Mouse (Mus musculus) cerebellum, postnatal 36 days (tissue): ENCODE results near the gene Mgat4e.

ENCODE experiments used
- DNase-seq, 2 experiments: peaks; one replicate each; pipeline ENCODE4 v3.0.0; 2021 to 2022; ENCODE audit warnings: mixed read lengths in 2 of 2

Gene Mgat4e

DNA sequence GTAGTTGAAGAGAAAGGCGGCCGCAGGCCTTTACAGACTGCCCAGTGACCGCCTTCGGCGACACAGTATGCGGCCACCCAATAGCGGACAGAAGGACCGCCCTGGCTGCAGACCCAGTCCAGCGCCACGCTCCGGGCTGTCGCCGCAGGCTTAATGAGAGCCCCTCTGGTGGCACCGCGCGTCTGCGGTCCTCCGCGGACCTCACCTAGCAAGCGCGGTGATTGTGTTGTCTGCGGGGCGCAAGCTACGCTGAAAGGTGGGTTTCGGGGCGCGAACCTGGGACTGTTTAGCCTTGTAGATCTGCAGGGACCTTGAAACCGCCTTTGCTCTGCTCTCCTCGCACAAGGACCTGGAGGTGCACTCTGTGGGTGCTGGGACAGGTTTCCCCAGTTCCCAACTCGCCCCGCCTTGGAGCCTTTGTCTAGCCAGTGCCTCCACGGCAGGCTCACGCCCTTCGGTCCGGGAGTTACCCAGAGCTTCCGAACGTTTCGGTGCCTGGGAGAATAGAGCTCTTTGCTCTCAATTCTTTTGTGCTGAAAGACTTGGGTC lies 36.1 kb downstream of the Mgat4e start:
- peak; percentile 17 to 22 for DNase-seq

DNA sequence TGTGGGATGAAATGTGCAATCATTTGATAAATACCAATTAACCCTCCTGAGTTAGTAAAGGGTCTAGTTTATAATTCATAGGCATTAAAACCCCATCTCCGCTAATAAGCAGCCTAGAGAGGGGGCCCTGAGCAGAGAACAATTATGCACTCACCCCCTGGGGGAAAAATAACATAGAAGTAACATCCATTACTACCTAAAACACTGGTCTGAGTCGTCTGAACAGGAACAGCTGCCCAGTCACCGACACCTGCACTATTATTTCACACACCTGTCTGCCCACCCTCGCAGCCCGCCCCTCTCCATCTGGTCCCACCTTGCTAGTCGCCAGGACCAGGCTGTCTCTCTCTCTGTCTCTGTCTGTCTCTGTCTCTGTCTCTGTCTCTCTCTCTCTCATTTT lies 36.9 kb downstream of the Mgat4e start:
- no peak for DNase-seq

DNA sequence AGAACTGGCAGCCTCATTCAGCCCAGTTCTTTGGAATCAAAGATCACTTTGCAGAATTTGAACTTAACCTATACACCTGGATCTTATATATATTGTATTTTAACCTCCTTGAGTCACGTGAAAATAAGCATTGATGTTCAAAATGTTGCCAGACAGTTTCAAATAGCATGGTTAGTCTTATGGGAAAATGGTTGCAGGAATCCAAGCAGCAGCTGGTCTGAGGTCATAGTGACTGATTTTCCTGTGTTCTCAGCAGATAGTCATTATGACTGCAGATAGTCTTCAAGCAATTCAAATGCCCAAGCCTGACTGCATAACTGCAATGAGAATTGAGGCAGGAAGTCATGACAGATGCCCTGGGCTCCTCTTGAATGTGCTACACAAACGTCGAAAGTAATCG lies 37.3 kb downstream of the Mgat4e start:
- no peak for DNase-seq

DNA sequence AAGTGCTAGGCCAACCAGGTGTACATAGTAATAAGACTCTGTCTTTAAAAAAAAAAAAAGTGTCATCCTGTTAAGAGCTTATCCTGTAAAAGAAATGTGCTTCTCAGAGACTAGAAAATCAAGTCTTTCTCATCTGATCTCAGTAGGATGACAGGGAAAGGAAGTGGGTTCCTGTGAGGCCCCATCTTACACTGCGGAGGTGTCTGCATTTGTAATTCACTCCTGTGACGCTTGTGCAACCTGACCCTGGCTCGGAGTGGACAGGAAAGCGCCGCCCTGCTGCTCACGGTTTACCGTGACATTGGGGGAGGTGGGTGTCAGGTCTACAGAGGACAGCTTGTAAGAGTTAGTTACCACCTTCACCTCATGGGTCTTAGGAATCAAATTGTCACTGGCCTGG lies 39.5 kb downstream of the Mgat4e start:
- DNase-seq: no peak

DNA sequence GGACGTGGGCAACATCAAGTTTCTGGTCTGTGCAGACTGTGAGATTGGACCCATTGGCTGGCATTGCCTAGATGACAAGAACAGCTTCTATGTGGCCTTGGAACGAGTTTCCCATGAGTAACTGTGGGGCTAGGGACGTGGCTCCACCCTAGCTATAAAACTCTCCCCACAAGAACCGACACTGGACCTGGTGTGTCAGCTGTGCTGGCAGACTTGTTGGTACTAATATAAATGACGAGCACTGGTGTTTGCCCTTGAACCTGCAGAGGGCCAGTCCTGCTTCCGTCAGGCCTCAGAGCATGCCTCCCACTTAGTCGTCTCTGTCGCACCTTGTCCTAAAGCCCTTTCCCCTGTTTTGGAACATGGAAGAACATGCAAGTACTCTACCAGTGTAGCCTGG lies 43.3 kb downstream of the Mgat4e start:
- DNase-seq: no peak

DNA sequence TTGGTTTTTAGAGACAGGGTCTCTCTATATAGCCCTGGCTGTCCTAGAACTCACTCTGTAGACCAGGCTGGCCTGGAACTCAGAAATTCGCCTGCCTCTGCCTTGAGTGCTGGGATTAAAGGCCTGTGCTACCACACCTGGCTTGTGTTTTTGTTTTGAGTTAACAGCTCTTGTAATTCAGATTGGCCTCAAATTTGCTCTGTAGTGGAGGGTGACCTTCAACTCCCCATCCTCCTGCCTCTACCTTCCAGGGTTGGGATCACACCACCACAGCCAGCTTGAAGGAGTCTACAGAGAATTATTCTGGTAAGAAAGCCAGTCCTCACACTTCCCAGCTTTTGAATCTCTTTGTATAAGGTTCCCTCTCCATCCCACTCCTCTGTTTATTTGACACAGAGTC lies 48.6 kb downstream of the Mgat4e start:
- DNase-seq: no peak

DNA sequence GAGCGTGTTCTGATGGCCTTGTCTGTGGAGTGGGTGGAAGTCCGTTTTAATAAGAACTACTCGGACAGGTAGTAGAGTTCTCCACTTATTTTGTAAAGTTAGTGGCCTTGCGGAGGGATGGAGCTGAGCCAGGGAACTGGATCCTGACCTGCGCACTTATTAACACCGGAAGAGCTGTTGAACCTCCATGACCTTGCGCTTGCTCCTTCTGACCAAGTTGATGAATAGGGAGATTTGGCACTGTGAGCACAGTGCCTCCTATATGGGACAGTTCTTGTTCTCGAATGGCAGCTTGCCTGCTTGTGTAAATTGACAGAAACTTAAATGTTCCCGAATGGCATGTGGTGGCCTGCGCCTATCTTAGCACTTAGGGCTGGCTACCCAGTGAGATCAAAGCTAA lies 53.5 kb downstream of the Mgat4e start:
- no peak for DNase-seq

DNA sequence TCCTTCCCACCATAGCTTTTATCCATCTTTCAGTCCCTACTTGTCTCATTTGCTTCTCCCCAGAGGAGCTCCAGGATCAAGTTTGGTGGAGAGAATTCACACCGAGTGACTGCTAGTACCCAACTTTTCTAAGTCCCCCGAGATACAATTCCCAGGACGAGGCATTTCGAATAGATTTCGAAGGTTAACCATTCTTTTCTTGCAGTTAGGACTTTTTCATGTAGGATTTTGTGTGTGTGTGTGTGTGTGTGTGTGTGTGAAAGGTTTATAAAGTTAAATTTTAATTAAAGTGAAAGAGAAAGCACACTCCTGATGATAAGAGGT lies 54.3 kb downstream of the Mgat4e start:
- DNase-seq: no peak

DNA sequence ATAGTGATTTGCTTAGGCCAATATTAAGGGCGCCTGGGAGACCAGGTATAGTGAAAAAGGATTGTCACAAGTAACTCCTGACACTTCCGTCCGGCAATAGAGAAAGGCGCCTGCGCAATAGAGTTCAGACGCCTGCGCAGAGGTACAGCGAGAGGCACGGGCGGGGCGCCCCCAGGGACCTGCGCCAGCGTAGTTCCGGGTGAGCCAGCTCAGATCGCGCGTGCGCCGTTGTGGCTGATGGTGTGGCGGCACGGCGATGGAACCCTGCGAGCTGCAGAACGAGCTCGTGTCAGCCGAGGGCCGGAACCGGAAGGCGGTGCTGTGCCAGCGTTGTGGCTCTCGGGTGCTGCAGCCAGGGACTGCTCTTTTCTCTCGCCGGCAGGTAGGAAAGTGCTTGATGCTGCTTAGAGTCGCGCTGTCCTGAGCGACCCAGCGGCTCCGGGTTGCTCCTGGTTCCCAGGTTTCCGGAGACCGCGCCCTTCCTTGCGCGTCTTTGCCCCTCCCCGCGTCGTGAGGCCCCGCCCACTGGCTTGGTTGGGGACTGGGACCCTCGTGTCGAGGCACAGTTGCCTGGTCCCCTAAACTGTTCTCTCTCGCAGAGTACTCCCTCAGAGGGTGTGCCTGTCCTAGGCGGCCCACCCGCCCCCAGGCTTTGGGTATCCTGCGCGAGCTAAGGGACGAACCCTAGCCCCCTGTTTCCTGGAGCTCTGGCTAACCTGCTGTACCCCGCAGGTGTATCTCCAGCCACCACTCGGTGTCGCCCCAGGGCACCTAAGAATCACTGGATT lies 54.9 kb downstream of the Mgat4e start, which contains the start of gene Rabif:
Gene Rabif, plus strand, starts transcription at position 221 of the 788 bp plus-strand sequence.
- peak; percentile 99 to 100 for DNase-seq

DNA sequence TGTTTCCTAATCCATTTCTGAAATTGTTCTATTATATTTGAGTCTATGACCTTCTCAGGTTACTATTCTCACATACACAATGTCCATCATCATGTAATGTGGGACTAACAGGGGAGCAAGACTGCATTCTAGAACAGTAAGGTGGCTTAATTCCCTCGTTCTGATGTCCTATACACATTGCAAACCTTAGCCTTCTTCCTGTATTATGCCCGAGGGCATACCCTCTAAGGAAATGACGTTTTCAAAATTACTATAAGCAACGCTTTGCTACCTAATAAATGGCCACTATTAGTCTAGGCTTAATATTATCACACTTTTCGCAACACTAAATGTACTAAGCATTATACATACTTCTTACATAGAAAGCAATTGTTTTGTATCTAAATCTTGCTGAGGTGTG lies 55.5 kb downstream of the Mgat4e start:
- DNase-seq: no peak

DNA sequence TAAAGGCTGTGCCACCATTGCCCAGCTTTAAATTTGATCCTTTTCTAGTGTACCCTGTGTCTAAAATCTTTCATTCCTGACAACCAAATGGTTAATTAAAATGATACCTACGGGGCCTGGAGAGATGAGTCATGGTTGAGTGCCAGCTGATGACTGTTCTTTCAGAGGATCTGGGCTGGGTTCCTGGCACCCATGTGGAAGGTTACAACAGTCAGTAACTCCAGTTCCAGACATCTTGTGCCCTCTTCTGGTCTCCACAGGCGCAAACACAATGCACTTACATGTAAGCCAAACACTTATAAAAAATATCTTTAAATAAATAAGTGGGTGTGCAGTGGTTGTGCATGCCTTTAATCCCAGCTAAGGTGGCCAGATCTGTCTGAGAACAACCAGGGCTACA lies 56.0 kb downstream of the Mgat4e start:
- DNase-seq: peak in 1 of 2 experiments; percentile 14

DNA sequence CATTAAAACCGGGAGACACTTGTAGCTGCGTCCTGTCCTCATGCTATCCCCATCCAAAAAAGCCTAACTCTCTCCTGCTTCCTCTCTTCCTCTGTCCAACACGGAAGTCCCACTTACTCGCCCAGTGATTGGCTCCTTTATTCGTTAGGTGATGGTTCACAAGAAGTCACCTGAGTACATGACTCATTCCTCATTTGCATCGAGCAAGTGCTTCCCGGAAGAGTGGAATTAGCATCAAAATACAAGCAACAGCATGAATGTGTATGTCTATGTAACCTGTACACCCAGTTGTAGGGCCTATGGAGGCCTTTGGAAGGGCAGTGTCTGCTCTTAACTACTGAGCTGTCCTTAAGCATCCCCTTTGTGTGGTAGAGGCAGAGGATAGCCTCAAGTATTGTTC lies 57.2 kb downstream of the Mgat4e start:
- no peak for DNase-seq
